Mouse (Mus musculus) forelimb bud, embryonic 11.5 days (tissue): ENCODE data around the gene Far1.

Experiments
- DNase-seq: peaks from one replicate; pipeline ENCODE4 v3.0.0-alpha.2; 2012; ENCODE audit warnings: low read depth, low spot score

Gene Far1

GRCm38 (mm10) chr7:113571121-113571520 lies 57.5 kb downstream of the Far1 start:
- no peak for DNase-seq

DNA sequence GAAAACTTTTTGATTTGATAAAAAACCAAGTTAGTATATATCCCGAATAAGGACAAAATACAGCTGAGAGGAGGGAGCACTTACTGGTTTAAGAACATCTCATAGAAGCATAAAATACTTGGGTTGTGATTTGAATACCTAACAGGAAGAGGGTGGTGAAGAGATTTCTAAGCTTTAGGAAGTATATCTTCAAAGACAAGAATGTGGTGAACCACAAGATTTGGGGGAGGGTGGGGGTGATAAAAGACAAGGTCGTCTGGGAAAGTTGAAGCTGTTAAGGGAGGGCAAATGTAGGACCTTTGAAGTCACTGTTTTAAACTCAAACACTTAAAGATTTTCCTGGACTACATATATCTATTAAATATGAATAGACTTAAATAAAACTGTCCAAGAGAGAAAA lies 59.1 kb downstream of the Far1 start:
- no peak for DNase-seq

DNA sequence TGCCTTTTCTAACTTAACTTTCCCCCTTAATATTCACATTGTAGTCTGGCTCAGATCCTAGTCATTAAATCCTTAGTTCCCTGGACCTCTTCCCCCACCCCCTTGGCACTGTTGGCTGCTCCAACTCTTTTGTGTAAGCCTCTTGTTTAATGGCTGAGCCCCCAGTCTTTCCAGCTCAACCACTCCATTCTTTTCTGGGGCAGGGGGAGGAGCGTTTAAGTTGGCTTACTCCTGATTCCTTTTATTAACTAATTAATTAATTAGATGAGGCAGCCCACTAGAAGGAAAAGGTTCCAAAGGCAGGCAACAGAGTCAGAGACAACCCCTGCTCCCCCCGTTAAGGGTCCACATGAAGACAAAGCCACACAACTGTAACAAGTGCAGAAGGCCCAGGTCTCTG lies 68.5 kb downstream of the Far1 start:
- no peak for DNase-seq

DNA sequence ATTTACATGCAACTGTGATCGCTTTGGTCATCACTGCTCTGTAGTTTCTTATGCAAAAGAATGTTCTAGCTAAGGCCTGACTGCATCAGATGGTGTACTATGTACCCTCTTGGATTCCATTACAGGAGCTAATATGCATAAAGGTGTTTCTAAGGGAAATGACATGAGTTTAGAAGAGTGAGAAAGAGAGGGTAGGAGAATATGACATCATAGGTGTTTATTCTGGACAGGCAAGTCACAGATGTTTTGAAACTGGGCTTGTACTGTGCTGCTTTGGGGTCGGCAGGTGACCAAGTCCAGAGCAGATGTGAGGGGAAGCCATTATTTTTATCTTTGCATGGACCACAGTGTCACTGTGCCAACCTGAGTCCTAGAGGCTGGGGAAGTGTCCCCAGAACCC lies 75.6 kb downstream of the Far1 start:
- no peak for DNase-seq

DNA sequence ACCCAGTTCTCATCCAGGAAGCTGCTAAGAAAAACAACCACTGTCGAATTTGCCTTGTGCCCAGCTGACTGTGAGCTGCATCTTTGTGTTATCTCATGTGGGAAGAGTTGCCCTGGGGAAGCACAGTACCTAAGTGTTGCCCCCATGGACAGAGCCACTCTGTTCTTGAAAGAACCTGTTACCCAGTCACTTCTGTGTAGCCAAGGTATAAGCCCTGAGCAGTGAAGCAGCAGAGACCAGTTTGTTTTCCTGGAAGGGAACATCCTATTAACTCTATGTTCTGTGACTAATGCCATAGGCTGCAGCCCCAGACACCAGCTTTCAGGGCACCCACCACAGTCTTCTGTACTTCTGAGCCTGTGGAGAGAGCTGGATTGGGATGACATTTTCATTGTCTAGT lies 76.7 kb downstream of the Far1 start:
- no peak for DNase-seq

GRCm38 (mm10) chr7:113591084-113591483 lies 77.5 kb downstream of the Far1 start:
- DNase-seq: no peak

GRCm38 (mm10) chr7:113591557-113592354 lies 78.1 kb downstream of the Far1 start:
- no peak for DNase-seq

DNA sequence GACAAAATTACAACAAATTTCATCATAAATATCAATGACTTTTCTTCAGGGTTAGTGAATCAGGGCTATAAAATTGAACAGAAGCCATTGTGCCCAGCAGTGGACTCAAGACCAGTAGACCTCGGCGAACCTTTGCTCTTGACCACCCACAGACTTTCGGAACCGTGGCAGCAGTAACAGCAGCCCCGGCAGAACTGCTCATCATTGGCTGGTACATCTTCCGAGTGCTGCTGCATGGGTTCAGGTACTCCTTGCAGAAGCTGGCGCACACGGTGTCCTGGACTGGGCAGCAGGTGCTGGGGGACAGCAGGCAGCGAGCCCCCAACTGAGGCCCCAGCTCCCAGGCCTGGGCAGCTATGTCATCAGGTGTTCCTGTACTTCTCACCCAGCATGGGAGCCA lies 79.1 kb downstream of the Far1 start:
- DNase-seq: no peak

GRCm38 (mm10) chr7:113594363-113594762 lies 80.7 kb downstream of the Far1 start:
- DNase-seq: peak; percentile 72

- DNase-seq: no peak
Measured at GRCm38 (mm10) chr7:113597231-113597630, 83.6 kb downstream of the Far1 start.

- DNase-seq: no peak
Measured at GRCm38 (mm10) chr7:113601803-113602202, 88.2 kb downstream of the Far1 start.

DNA sequence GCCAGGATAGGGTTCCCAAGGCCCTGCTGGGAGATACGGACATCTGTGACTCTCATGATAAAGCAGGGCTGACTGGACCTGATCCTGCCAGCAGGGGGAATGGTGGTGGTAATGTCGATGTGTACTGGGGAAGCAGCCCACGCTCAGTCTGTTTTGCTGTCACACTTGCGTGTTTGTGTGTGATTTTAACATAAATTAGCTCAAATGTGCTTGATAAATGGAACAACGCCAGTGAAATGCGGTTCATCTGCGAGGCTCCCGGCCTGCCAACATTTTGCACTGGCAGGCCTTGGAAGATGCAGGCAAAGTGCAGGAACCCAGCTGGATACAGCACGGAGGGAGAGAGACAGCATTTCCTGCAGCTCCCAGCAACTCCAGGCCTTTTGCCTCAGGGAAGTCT lies 94.3 kb downstream of the Far1 start:
- no peak for DNase-seq

DNA sequence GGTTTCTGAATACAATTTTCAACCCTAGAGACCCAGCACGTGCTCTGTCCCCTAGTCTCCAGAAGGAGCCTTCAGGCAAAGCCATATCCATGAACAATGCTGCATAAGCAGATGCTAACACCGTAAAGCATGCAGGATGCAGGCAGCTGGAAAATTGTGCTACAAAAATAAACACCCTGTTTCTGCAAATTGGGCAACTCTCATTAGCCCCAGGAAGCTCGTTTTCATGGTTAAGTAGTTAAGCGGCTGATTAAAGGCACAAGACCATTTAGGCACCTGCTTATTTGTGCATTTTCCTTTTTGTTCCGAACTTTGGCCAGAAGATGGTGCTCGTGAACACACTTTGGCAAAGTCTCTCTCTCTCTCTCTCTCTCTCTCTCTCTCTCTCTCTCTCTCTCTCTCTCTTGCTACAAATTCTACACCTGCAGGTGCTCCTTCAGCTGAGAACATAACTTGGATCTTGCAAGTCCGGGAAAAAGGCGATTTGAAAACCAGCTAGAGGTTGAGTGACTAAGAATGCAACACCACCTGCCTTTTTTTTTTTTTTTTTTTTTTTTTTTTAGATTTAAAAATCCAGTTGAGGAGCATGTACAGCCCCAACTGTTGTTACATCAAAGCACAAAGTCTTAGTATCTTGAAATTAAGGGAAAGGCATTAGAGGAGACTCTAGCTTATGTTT lies 95.5 kb downstream of the Far1 start:
- peak; percentile 75 for DNase-seq

DNA sequence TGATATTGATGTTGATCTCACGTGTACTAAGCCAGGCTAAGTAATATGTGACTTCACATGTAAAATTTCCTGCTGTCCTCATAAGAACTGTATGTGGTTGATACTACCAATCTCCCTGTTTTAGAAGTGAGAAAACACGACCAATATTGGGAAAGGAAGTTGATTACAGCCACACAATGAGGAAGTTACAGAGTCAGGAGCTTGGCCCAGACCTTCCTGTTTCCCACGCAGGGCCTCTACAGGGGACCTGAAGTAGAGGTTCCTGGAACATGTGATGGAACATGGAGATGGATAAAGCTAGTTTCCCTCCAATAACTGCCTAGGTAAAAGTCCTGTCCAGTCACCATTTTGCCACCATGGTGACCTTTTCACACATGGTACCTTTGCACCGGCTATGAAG lies 99.0 kb downstream of the Far1 start:
- DNase-seq: no peak

DNA sequence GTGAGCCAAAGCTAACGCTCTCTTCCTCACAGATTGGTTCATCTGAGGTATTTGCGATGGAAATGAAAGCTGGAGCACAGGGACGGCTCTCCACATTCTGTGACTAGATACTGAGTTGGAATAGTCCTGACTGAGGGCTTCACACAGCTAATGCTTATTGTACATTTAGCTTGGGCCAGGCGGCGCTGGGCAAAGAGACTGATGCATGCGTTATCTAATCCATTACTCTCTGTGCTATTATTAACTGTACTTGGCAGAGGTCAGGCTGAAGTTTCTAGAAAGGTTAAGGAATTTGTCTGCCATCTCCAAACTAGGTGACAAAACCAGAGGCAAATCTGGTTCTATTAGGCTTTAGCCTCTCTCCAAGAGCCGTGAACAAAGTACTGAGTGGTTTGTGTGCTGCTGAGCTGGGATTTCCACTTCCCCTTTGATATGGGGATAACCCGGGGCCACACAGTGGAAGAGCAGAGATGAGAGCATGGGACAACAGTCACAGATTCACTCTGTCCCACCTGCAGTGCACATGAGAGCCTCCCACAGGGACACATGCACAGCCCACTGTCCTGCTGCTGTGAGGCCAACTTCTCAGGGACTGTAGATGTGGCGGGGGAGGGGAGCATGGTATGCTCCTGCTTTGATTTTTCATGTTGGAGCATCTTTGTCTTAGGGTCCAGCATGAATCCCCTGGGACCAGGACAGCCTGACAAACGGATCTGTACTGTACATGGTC lies 100.7 kb downstream of the Far1 start:
- no peak for DNase-seq

GRCm38 (mm10) chr7:113619166-113619565 lies 105.5 kb downstream of the Far1 start:
- no peak for DNase-seq

DNA sequence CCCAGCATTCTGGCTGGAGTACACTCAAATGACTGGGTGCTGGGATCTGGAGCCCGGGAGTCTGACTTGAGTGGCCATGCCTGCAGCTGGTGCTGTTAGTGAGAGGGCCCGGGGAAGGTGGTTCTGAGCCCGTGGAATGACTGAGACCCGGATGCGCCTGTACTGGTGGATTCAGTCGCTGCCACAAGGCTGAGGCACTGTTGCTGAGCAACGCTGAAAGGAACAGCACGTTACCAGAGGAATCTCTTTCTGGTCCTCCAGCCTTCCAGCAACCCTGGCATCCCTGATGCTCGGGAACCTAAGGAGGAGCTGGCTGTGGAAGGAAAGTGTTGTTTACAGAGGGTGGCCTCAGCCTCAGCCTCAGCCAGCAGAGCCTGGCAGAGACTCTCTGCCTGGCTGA lies 106.1 kb downstream of the Far1 start:
- DNase-seq: no peak
